Mouse (Mus musculus): Measurements from ENCODE around the gene Fanca. TPM values are rescaled to one million over a fixed set of nuclear protein-coding genes. Genes with fewer than 3 reads are reported as not detected.

The Fanca gene
- polyA plus RNA-seq, 1 experiment, result 16.5 TPM

GRCm38 (mm10) chr8:123343422-123343821 lies 25.0 kb upstream of the Fanca start:
- peak overlapping the region; percentile 9 for H3K4me3 ChIP-seq (replicated peaks)
- peaks cover 33% of the 10 kb centered on the region for H3K4me1 ChIP-seq
- peaks cover 43% of the 10 kb centered on the region for H3K27me3 ChIP-seq (replicated peaks)
- TF ChIP-seq GATA1 (IDR thresholded peaks at IDR 0.05; ENCODE audit: borderline replicate concordance, low read length), result no peak
- TF ChIP-seq FLI1 (IDR thresholded peaks at IDR 0.05; ENCODE audit: low read length), result no peak
- peaks cover 7% of the 10 kb centered on the region for H3K9me3 ChIP-seq
- no peaks in the 10 kb centered on the region for H3K36me3 ChIP-seq (replicated peaks; ENCODE audit: low read length)

- Histone ChIP-seq H3K36me3 (replicated peaks; ENCODE audit: low read length) (no peaks in the 10 kb centered on the region), H3K4me1 (peaks cover 33% of the 10 kb centered on the region), H3K4me3 (replicated peaks) (no peak overlapping the region), H3K9me3 (peaks cover 7% of the 10 kb centered on the region), H3K27me3 (replicated peaks) (peaks cover 41% of the 10 kb centered on the region)
- TF ChIP-seq GATA1 (IDR thresholded peaks at IDR 0.05; ENCODE audit: borderline replicate concordance, low read length), result no peak
- no peak for TF ChIP-seq FLI1 (IDR thresholded peaks at IDR 0.05; ENCODE audit: low read length)
These were observed 24.5 kb upstream of the Fanca start for GRCm38 (mm10) chr8:123342911-123343310.

GRCm38 (mm10) chr8:123342253-123342652 lies 23.9 kb upstream of the Fanca start:
- Histone ChIP-seq H3K4me3 (replicated peaks) (peak overlapping the region; percentile 75), H3K27me3 (replicated peaks) (peaks cover 43% of the 10 kb centered on the region), H3K9me3 (peaks cover 7% of the 10 kb centered on the region), H3K4me1 (peaks cover 33% of the 10 kb centered on the region), H3K36me3 (replicated peaks; ENCODE audit: low read length) (no peaks in the 10 kb centered on the region)
- TF ChIP-seq GATA1 (IDR thresholded peaks at IDR 0.05; ENCODE audit: borderline replicate concordance, low read length) (no peak), FLI1 (IDR thresholded peaks at IDR 0.05; ENCODE audit: low read length) (no peak)

- Histone ChIP-seq H3K4me1 (peaks cover 33% of the 10 kb centered on the region), H3K27me3 (replicated peaks) (peaks cover 50% of the 10 kb centered on the region), H3K4me3 (replicated peaks) (peak overlapping the region; percentile 2), H3K9me3 (peaks cover 7% of the 10 kb centered on the region), H3K36me3 (replicated peaks; ENCODE audit: low read length) (no peaks in the 10 kb centered on the region)
- no peak for TF ChIP-seq FLI1 (IDR thresholded peaks at IDR 0.05; ENCODE audit: low read length)
- no peak for TF ChIP-seq GATA1 (IDR thresholded peaks at IDR 0.05; ENCODE audit: borderline replicate concordance, low read length)
These were observed 23.0 kb upstream of the Fanca start for GRCm38 (mm10) chr8:123341040-123342015.

GRCm38 (mm10) chr8:123340071-123340470 lies 21.7 kb upstream of the Fanca start:
- no peak for TF ChIP-seq GATA1 (IDR thresholded peaks at IDR 0.05; ENCODE audit: borderline replicate concordance, low read length)
- no peak for TF ChIP-seq FLI1 (IDR thresholded peaks at IDR 0.05; ENCODE audit: low read length)
- H3K9me3 ChIP-seq, result peaks cover 7% of the 10 kb centered on the region
- H3K27me3 ChIP-seq (replicated peaks), result peaks cover 51% of the 10 kb centered on the region
- H3K4me3 ChIP-seq (replicated peaks), result no peak overlapping the region
- H3K36me3 ChIP-seq (replicated peaks; ENCODE audit: low read length), result no peaks in the 10 kb centered on the region
- peaks cover 28% of the 10 kb centered on the region for H3K4me1 ChIP-seq

GRCm38 (mm10) chr8:123337475-123337874 lies 19.1 kb upstream of the Fanca start:
- Histone ChIP-seq H3K36me3 (replicated peaks; ENCODE audit: low read length) (no peaks in the 10 kb centered on the region), H3K27me3 (replicated peaks) (peaks cover 60% of the 10 kb centered on the region), H3K9me3 (peaks cover 7% of the 10 kb centered on the region), H3K4me3 (replicated peaks) (no peak overlapping the region), H3K4me1 (peaks cover 31% of the 10 kb centered on the region)
- TF ChIP-seq FLI1 (IDR thresholded peaks at IDR 0.05; ENCODE audit: low read length) (no peak), GATA1 (IDR thresholded peaks at IDR 0.05; ENCODE audit: borderline replicate concordance, low read length) (no peak)

- no peaks in the 10 kb centered on the region for H3K36me3 ChIP-seq (replicated peaks; ENCODE audit: low read length)
- H3K4me1 ChIP-seq, result peaks cover 36% of the 10 kb centered on the region
- no peak overlapping the region for H3K4me3 ChIP-seq (replicated peaks)
- TF ChIP-seq GATA1 (IDR thresholded peaks at IDR 0.05; ENCODE audit: borderline replicate concordance, low read length) (no peak), FLI1 (IDR thresholded peaks at IDR 0.05; ENCODE audit: low read length) (no peak)
- no peaks in the 10 kb centered on the region for H3K9me3 ChIP-seq
- peaks cover 79% of the 10 kb centered on the region for H3K27me3 ChIP-seq (replicated peaks)
These were observed 16.1 kb upstream of the Fanca start for GRCm38 (mm10) chr8:123334467-123334866.

GRCm38 (mm10) chr8:123333864-123334263 lies 15.5 kb upstream of the Fanca start:
- Histone ChIP-seq H3K9me3 (no peaks in the 10 kb centered on the region), H3K4me3 (replicated peaks) (no peak overlapping the region), H3K4me1 (peaks cover 42% of the 10 kb centered on the region), H3K27me3 (replicated peaks) (peaks cover 84% of the 10 kb centered on the region), H3K36me3 (replicated peaks; ENCODE audit: low read length) (no peaks in the 10 kb centered on the region)
- no peak for TF ChIP-seq FLI1 (IDR thresholded peaks at IDR 0.05; ENCODE audit: low read length)
- no peak for TF ChIP-seq GATA1 (IDR thresholded peaks at IDR 0.05; ENCODE audit: borderline replicate concordance, low read length)

GRCm38 (mm10) chr8:123333091-123333587 lies 14.8 kb upstream of the Fanca start:
- TF ChIP-seq GATA1 (IDR thresholded peaks at IDR 0.05; ENCODE audit: borderline replicate concordance, low read length), result no peak
- TF ChIP-seq FLI1 (IDR thresholded peaks at IDR 0.05; ENCODE audit: low read length), result no peak
- peaks cover 42% of the 10 kb centered on the region for H3K4me1 ChIP-seq
- H3K9me3 ChIP-seq, result no peaks in the 10 kb centered on the region
- H3K36me3 ChIP-seq (replicated peaks; ENCODE audit: low read length), result no peaks in the 10 kb centered on the region
- peaks cover 77% of the 10 kb centered on the region for H3K27me3 ChIP-seq (replicated peaks)
- H3K4me3 ChIP-seq (replicated peaks), result peak overlapping the region; percentile 91

Measured in megakaryocyte, embryonic 14.5 days (primary cell).